Mouse (Mus musculus) layer of hippocampus, adult 6 months (tissue): ENCODE measurements around the gene Usmg5. TPM values are rescaled to one million over a fixed set of nuclear protein-coding genes. Genes with fewer than 3 reads are reported as not detected.

Experiments used
- long read RNA-seq, 2 experiments: library from polyadenylated mRNA; unstranded; transcript quantifications; one replicate each; pipeline ENCODE4 v2.0.0; 2019 to 2020
- polyA plus RNA-seq: library from polyadenylated mRNA; unstranded; fragments of <200 nt; fragmentation: Nextera tagmentation; gene quantifications from 2 replicates; pipeline ENCODE4 v1.2.3, GENCODE M21; 2021

Gene Usmg5
- polyA plus RNA-seq = 3,663 and 4,239 TPM in 2 replicates
- long read RNA-seq, experiment 1, transcript Usmg5-201 (4 exons, 362 nt) = major isoform, 800 of 814 reads
- long read RNA-seq, experiment 1, partial matches to known transcripts = 0 of 814 reads
- long read RNA-seq, experiment 1, other reads (novel, unspliced or antisense) = 12 of 814 reads
- long read RNA-seq, experiment 2, transcript Usmg5-201 (4 exons, 362 nt) = major isoform, 66 of 84 reads
- long read RNA-seq, experiment 2, partial matches to known transcripts = 1 of 84 reads
- long read RNA-seq, experiment 2, other reads (novel, unspliced or antisense) = 15 of 84 reads

DNA sequence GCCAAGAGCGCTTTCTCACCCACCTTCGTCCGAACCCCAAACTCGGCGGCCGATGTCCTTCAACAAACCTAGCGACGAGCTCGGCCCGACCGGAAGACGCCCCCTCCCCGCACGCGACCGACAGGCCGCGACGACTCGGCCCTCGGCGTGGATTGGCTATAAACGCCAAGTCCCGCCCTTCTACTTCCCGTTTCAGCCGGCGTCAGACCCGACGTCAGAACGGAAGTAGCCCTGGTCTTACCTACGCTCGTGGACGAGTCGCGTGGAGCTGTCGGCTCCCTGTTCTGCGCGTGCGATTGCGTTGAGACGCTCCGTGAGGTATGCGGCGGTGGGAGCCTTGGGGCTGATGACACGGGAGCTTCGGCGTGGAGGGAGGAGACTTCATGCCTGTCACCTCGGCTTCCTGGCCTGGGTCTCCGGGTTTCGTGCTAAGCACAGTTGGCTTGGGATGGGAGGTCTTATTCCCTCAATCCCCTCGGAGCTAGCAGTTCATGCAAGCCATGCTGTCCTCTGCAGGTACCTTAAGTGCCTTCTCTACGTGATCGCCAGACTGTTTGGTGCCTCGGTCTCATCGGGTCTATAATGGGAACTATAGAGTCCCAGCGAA lies at the start of gene Usmg5, which contains the start of gene Pdcd11:
Gene Usmg5, minus strand, starts transcription at position 98 of the 607 bp plus-strand sequence.
Gene Pdcd11, plus strand, starts transcription at position 219 of the 607 bp plus-strand sequence.

DNA sequence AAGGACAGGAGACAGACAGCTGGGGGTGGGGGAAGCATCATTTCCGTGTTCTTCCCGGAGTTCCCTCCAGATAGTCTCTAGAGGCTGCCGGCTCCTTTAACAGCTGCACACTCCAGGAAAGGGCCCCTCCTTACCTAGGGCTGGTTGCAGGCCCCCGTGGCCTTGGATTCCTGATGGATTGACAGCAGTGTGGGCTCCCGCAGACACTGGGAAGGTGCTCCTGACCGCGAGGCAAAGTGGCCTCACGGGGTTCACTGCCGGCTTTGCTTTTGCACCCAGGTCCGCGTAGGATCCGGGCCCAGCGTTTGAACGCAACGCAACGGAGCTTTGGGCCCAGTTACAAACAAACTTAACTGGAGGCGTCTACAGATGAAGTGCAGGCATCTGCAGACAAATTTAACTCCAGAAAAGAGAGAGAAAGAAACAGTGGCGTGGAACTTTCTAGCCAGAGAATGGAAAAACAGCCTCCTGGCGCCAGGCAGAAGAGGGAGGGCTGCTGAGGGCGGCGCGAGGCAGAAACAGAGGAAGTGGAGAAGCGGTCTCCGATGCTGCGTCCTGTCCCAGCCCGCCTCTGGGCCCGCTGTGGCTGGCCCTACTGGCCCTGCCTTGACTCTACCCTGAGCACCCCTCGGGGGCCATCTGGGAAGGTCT lies 47.4 kb upstream of the Usmg5 start, which contains the start of gene Calhm2:
Gene Calhm2, minus strand, starts transcription at position 524 of the 651 bp plus-strand sequence.

DNA sequence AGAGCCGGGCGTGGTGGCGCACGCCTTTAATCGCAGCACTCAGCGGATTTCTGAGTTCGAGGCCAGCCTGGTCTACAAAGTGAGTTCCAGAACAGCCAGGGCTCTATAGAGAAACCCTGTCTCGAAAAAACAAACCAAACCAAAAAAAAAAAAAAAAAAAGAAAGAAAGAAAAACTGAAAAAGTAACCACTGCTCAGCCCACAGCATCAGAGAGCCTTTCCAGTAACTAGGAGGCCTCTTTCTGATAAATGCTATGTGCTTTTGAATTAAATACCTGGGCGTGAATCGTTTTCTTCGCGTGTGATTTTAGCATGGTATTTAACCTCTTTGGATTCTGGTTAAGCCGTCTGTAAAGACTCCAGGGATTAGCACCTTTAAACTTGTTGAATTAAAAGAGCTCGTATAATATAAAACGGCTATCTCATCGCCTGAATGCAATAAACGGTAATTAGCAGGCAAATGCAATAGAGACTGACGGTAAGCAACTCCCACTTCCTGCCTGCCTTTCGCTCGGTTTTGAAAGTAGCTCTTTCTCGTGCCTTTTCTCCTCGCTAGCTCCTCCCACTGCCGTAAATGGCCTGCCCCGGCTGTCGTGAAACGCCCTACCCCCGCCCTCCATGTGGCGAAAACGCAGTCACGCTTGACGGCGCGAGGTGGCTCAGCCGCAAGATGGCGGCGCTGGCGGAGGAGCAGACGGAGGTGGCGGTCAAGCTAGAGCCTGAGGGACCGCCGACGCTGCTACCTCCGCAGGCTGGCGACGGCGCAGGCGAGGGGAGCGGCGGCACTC lies 23.2 kb downstream of the Usmg5 start, which contains the start of gene Taf5:
Gene Taf5, plus strand, starts transcription at position 651 of the 787 bp plus-strand sequence.

DNA sequence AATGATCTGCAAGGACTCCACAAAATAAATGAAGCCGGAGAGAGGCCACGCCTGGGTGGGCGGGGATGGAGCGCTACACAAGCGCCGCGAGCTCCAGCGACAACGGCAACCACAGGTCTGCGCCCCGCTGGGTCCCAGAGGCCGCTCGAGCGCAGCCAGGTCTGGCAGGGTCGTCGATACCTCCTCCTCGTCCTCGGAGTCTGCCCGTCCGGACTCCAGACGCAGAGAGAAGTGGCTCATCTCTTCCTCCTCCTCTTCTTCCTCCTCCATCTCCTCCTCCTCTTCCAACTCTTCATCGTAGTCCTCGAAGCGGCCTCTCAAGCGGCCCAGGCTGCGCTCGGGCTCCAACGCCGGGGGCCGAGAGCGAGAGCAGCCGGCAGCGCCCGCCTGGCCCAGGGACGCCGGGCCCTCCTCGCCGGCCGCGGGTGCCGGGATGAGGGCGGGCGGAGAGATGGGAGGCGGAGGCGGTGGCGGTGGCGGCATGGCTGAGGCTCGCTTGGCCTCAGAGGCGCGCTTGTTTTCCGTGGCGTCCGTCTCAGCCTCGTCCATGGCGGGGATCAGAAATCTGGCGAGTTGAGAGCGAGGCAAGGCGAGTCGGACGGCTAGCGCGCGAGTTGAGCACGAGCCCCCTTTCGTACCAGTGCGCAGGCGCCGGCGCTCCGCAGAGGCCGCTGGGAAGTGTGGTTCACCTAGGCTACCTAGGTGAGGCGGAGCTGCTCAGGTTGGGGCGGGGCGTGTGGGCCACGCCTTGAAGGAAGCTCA lies 40.0 kb downstream of the Usmg5 start, which contains the start of gene Pcgf6:
Gene Pcgf6, minus strand, starts transcription at position 636 of the 762 bp plus-strand sequence.

Other genes with a start within 250 kb of the Usmg5 start
- 65.0 and 74.4 TPM in 2 replicates for gene Ina, start 75.9 kb downstream of the Usmg5 start, polyA plus RNA-seq
- 26.3 and 30.8 TPM in 2 replicates for gene Nt5c2, start 75.5 kb downstream of the Usmg5 start, polyA plus RNA-seq
- 5.6 and 6.0 TPM in 2 replicates for gene Pcgf6, start 39.7 kb downstream of the Usmg5 start, polyA plus RNA-seq
- 0.68 and 0.70 TPM in 2 replicates for gene Taf5, start 22.9 kb downstream of the Usmg5 start, polyA plus RNA-seq
- gene Pdcd11, start 121 bp upstream of the Usmg5 start, polyA plus RNA-seq = 2.7 TPM in 2 replicates
- 3.6 and 4.6 TPM in 2 replicates for gene Calhm2, start 47.6 kb upstream of the Usmg5 start, polyA plus RNA-seq
- gene Calhm1, start 53.6 kb upstream of the Usmg5 start, polyA plus RNA-seq = not detected in 2 replicates
- gene Calhm3, start 67.1 kb upstream of the Usmg5 start, polyA plus RNA-seq = 0.18 TPM in 1 of 2 replicates, not detected in the other
- 33.6 and 34.5 TPM in 2 replicates for gene Neurl1a, start 88.2 kb upstream of the Usmg5 start, polyA plus RNA-seq